Mouse (Mus musculus) heart, postnatal 0 days (tissue): ENCODE data around the gene Gm18336.

Experiments used
- CTCF ChIP-seq: IDR thresholded peaks from 2 replicates; pipeline ENCODE4 v1.5.1; 2016; ENCODE audit warnings: antibody characterized with exemption, control low read depth, low read depth
- EP300 ChIP-seq: IDR thresholded peaks from 2 replicates; pipeline ENCODE4 v1.6.1; 2016; ENCODE audit warnings: antibody characterized with exemption, low read depth

- TF ChIP-seq CTCF (no peak), EP300 (no peak)
Observed at GRCm38 (mm10) chrX:73441428-73441827, 42.9 kb upstream of the Gm18336 start.
